Mouse (Mus musculus) thymus, adult 2 months (tissue): Measurements from ENCODE around the gene Nt5c2.

Experiments used
- CTCF ChIP-seq: fragments of 200-500 bp; IDR thresholded peaks from 2 replicates; pipeline ENCODE4 v1.5.1; 2012; ENCODE audit warnings: mild to moderate bottlenecking, control low read depth, low read length, moderate library complexity, borderline replicate concordance; ENCODE audit not compliant: control insufficient read depth, poor library complexity, insufficient read depth; ENCODE audit errors: extremely low read depth
- POLR2A ChIP-seq: fragments of 200-500 bp; IDR thresholded peaks from 2 replicates; pipeline ENCODE4 v1.6.1; 2012; ENCODE audit warnings: mild to moderate bottlenecking, low read length, control low read depth, moderate library complexity; ENCODE audit not compliant: control insufficient read depth, poor library complexity, insufficient read depth; ENCODE audit errors: extremely low read depth

GRCm38 (mm10) chr19:46864079-46864478, 150.9 kb downstream of the Nt5c2 start:
- TF ChIP-seq CTCF (no peak), POLR2A (no peak)
